Mouse (Mus musculus) MEL (cell line): ENCODE results near the gene Klf12. TPM values are rescaled to one million over a fixed set of nuclear protein-coding genes. Genes with fewer than 3 reads are reported as not detected.

ENCODE experiments used
- DNase-seq: peaks from one replicate; pipeline ENCODE4 v3.0.0; 2011; ENCODE audit warnings: low read depth, low spot score
- H3K27ac ChIP-seq: 2 replicates; pipeline ENCODE4 v1.5.1; 2012; ENCODE audit warnings: low read depth, mild to moderate bottlenecking, control low read depth, low read length, moderate library complexity; ENCODE audit not compliant: control insufficient read depth
- H3K27me3 ChIP-seq, 2 experiments: fragments of 150-350 bp in 1 of 2; sonication (generic) in 1 of 2; 2 replicates each; pipeline ENCODE4 v1.6.1; 2012; ENCODE audit warnings: low read length in 2 of 2, mild to moderate bottlenecking in 2 of 2, improper control_type of control experiment in 1 of 2, moderate library complexity in 1 of 2; ENCODE audit not compliant: insufficient read depth in 2 of 2, control insufficient read depth in 1 of 2
- H3K36me3 ChIP-seq, 2 experiments: 2 replicates each; pipeline ENCODE4 v1.6.1; 2012 to 2014; ENCODE audit warnings: low read length in 2 of 2, improper control_type of control experiment in 1 of 2, inconsistent platforms in 1 of 2, mild to moderate bottlenecking in 1 of 2; ENCODE audit not compliant: insufficient read depth in 2 of 2, control insufficient read depth in 1 of 2
- H3K4me1 ChIP-seq, 2 experiments: fragments of 150-350 bp in 1 of 2; sonication (generic) in 1 of 2; 2 replicates each; pipeline ENCODE4 v1.6.1; 2012; ENCODE audit warnings: low read length in 2 of 2, improper control_type of control experiment in 1 of 2, mild to moderate bottlenecking in 1 of 2; ENCODE audit not compliant: insufficient read depth in 2 of 2, control insufficient read depth in 1 of 2
- H3K4me3 ChIP-seq, 2 experiments: fragments of 150-350 bp in 1 of 2; sonication (generic) in 1 of 2; 2 replicates each; pipeline ENCODE4 v1.5.1; 2012; ENCODE audit warnings: low read depth in 2 of 2, low read length in 2 of 2, mild to moderate bottlenecking in 2 of 2, moderate library complexity in 2 of 2, control low read depth in 1 of 2, improper control_type of control experiment in 1 of 2; ENCODE audit not compliant: control insufficient read depth in 1 of 2, insufficient read depth in 1 of 2
- H3K79me2 ChIP-seq: 2 replicates; pipeline ENCODE4 v1.6.1; 2012; ENCODE audit warnings: mild to moderate bottlenecking, low read length, moderate library complexity; ENCODE audit not compliant: control insufficient read depth, poor library complexity, insufficient read depth
- H3K9ac ChIP-seq: 2 replicates; pipeline ENCODE4 v1.6.1; 2012; ENCODE audit warnings: low read depth, mild to moderate bottlenecking, control low read depth, low read length, moderate library complexity; ENCODE audit not compliant: control insufficient read depth, poor library complexity, severe bottlenecking
- H3K9me3 ChIP-seq: fragments of 150-350 bp; sonication (generic); replicated peaks from 2 replicates; pipeline ENCODE4 v1.6.1; 2012; ENCODE audit warnings: mild to moderate bottlenecking, low read length, improper control_type of control experiment, moderate library complexity; ENCODE audit not compliant: insufficient read depth
- CHD1 ChIP-seq: IDR thresholded peaks from 2 replicates; pipeline ENCODE4 v1.6.1; 2012; ENCODE audit warnings: low read depth, mild to moderate bottlenecking, inconsistent platforms, low read length, improper control_type of control experiment
- CTCF ChIP-seq, 3 experiments: IDR thresholded peaks in 2 of 3; conservative IDR thresholded peaks in 1 of 3; 2 replicates each; pipeline ENCODE4 v1.5.1; 2011 to 2012; ENCODE audit warnings: low read length in 3 of 3, low read depth in 2 of 3, mild to moderate bottlenecking in 2 of 3, improper control_type of control experiment in 1 of 3, inconsistent platforms in 1 of 3, mixed read lengths in 1 of 3, moderate library complexity in 1 of 3; ENCODE audit not compliant: control insufficient read depth in 1 of 3, insufficient read depth in 1 of 3, poor library complexity in 1 of 3, severe bottlenecking in 1 of 3
- ELF1 ChIP-seq: IDR thresholded peaks from 2 replicates; pipeline ENCODE4 v1.6.1; 2014; ENCODE audit warnings: low read depth, mild to moderate bottlenecking, inconsistent platforms, low read length, improper control_type of control experiment, moderate library complexity
- GATA1 ChIP-seq: IDR thresholded peaks from 2 replicates; pipeline ENCODE4 v1.6.1; 2011; ENCODE audit warnings: low read depth, low read length, improper control_type of control experiment
- MAFK ChIP-seq: IDR thresholded peaks from 2 replicates; pipeline ENCODE4 v1.6.1; 2011; ENCODE audit warnings: low read depth, mild to moderate bottlenecking, low read length, improper control_type of control experiment, borderline replicate concordance
- MAX ChIP-seq: IDR thresholded peaks from 2 replicates; pipeline ENCODE4 v1.6.1; 2011; ENCODE audit warnings: low read length, improper control_type of control experiment
- MAZ ChIP-seq: IDR thresholded peaks from 2 replicates; pipeline ENCODE4 v1.6.1; 2012; ENCODE audit warnings: low read depth, mild to moderate bottlenecking, inconsistent platforms, low read length, improper control_type of control experiment
- MYB ChIP-seq: IDR thresholded peaks from 2 replicates; pipeline ENCODE4 v1.6.1; 2011; ENCODE audit warnings: mild to moderate bottlenecking, low read depth, low read length, improper control_type of control experiment
- MYC ChIP-seq: IDR thresholded peaks from 2 replicates; pipeline ENCODE4 v1.6.1; 2011; ENCODE audit warnings: low read depth, mild to moderate bottlenecking, low read length, improper control_type of control experiment, moderate library complexity
- NELFE ChIP-seq: IDR thresholded peaks from 2 replicates; pipeline ENCODE4 v1.6.1; 2011; ENCODE audit warnings: low read depth, low read length, improper control_type of control experiment
- POLR2A ChIP-seq, 2 experiments: IDR thresholded peaks; 2 replicates each; pipeline ENCODE4 v1.6.1; 2011 to 2012; ENCODE audit warnings: low read length in 2 of 2, mild to moderate bottlenecking in 2 of 2, control low read depth in 1 of 2, improper control_type of control experiment in 1 of 2, low read depth in 1 of 2, moderate library complexity in 1 of 2; ENCODE audit not compliant: control insufficient read depth in 1 of 2, insufficient read depth in 1 of 2, poor library complexity in 1 of 2
- POLR2AphosphoS2 ChIP-seq: IDR thresholded peaks from 2 replicates; pipeline ENCODE4 v1.6.1; 2011; ENCODE audit warnings: low read length, improper control_type of control experiment
- POLR2AphosphoS5 ChIP-seq: IDR thresholded peaks from 2 replicates; pipeline ENCODE4 v1.6.1; 2012; ENCODE audit warnings: low read depth, borderline replicate concordance, mild to moderate bottlenecking, inconsistent platforms, low read length, moderate library complexity, mixed read lengths
- RAD21 ChIP-seq: IDR thresholded peaks from 2 replicates; pipeline ENCODE4 v1.6.1; 2011; ENCODE audit warnings: mild to moderate bottlenecking, low read depth, low read length, improper control_type of control experiment
- SIN3A ChIP-seq: IDR thresholded peaks from 2 replicates; pipeline ENCODE4 v1.6.1; 2012; ENCODE audit warnings: low read length, improper control_type of control experiment, inconsistent platforms
- SMC3 ChIP-seq: IDR thresholded peaks from 2 replicates; pipeline ENCODE4 v1.6.1; 2011; ENCODE audit warnings: low read depth, low read length, improper control_type of control experiment
- TAL1 ChIP-seq: IDR thresholded peaks from 2 replicates; pipeline ENCODE4 v1.6.1; 2012; ENCODE audit warnings: mild to moderate bottlenecking, inconsistent platforms, low read length, moderate library complexity, mixed read lengths
- TBP ChIP-seq: IDR thresholded peaks from 2 replicates; pipeline ENCODE4 v1.8.0; 2011; ENCODE audit warnings: low read depth, low read length, improper control_type of control experiment
- TCF12 ChIP-seq: IDR thresholded peaks from 2 replicates; pipeline ENCODE4 v1.6.1; 2014; ENCODE audit warnings: low read depth, mild to moderate bottlenecking, inconsistent platforms, low read length, improper control_type of control experiment, moderate library complexity
- USF1 ChIP-seq: IDR thresholded peaks from 2 replicates; pipeline ENCODE4 v1.6.1; 2014; ENCODE audit warnings: low read depth, mild to moderate bottlenecking, inconsistent platforms, low read length, improper control_type of control experiment, moderate library complexity
- ZMIZ1 ChIP-seq: IDR thresholded peaks from 2 replicates; pipeline ENCODE4 v1.6.1; 2012; ENCODE audit warnings: low read depth, mild to moderate bottlenecking, inconsistent platforms, low read length, improper control_type of control experiment, moderate library complexity
- ZNF384 ChIP-seq: IDR thresholded peaks from 2 replicates; pipeline ENCODE4 v1.6.1; 2012; ENCODE audit warnings: low read depth, mild to moderate bottlenecking, inconsistent platforms, low read length, improper control_type of control experiment
- polyA plus RNA-seq, 2 experiments: library from polyadenylated mRNA; stranded (reverse) in 1 of 2; unstranded in 1 of 2; fragments of >175 nt in 1 of 2; fragments of >200 nt in 1 of 2; gene quantifications; 2 replicates each; pipeline versions ENCODE4 v1.2.1 to v1.2.4; 2012; ENCODE audit warnings: low replicate concordance in 2 of 2, low read depth in 1 of 2; ENCODE audit not compliant: insufficient read length in 2 of 2, insufficient read depth in 1 of 2, missing spikeins in 1 of 2
- total RNA-seq: library from RNA; depleted of rRNA; stranded (reverse); fragments of 300-350 nt; gene quantifications from 2 replicates; pipeline ENCODE4 v1.2.3, GENCODE M21; 2012

The Klf12 gene
- total and polyA plus RNA-seq, 3 experiments = 0.42 to 1.2 TPM; not detected in 1

DNA sequence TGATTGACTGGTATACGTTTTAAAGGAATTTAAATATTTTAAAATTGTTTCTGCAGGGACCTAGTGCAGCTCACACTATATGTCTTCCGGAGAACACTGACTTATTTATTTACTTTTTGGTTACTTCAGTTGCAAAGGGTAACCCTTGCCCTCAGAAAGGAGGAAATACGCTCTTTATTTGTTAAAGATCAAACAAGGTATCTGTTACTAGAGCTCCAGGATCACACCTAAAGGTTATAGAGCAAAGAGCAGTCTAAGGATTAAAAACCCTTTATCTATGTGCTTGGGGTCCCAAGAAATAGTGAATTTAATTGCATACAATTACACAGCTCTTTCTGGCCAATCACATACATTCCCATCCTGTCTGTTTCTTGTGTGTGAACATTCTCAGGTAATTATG is 188.7 kb downstream of the Klf12 start:
- DNase-seq = no peak
- no peak overlapping the region for H3K9ac ChIP-seq
- H3K27me3 ChIP-seq = no peaks in the 10 kb centered on the region
- H3K36me3 ChIP-seq = no peaks in the 10 kb centered on the region
- H3K4me3 ChIP-seq = no peak overlapping the region
- TF ChIP-seq MAFK (no peak), CHD1 (no peak), SIN3A (no peak), MYC (no peak), TBP (no peak), SMC3 (no peak), POLR2A (IDR thresholded peaks at IDR 0.05; ENCODE audit: control insufficient read depth in 1 of 2, insufficient read depth in 1 of 2, low read depth in 1 of 2, low read length in 2 of 2, poor library complexity in 1 of 2) (no peak), MAZ (no peak), GATA1 (no peak), MYB (no peak), TAL1 (no peak), POLR2AphosphoS2 (no peak), NELFE (no peak), ZMIZ1 (no peak), POLR2AphosphoS5 (no peak), ELF1 (no peak), TCF12 (no peak), USF1 (no peak), RAD21 (no peak), MAX (no peak)
- no peaks in the 10 kb centered on the region for H3K4me1 ChIP-seq
- H3K79me2 ChIP-seq = no peaks in the 10 kb centered on the region
- H3K9me3 ChIP-seq = no peaks in the 10 kb centered on the region
- no peak overlapping the region for H3K27ac ChIP-seq

DNA sequence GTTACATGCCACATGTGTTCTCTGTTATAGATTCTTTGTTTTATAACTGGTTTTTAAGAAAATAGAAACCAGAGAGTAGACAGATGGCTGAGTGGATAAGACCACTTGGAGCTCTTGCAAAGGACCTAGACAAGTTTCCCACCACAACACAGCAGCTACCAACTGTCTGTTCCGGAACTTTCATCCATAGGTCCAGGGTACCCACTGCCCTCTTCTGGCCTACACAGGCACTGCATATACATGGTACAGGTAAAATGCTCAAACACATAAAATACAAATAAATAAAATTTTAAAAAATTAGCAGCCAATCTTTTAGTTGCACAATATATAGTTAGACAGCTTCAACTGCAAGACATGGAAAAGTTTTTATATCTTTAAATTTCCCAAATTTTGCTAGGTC is 194.0 kb downstream of the Klf12 start:
- H3K27ac ChIP-seq = no peak overlapping the region
- no peak overlapping the region for H3K9ac ChIP-seq
- no peaks in the 10 kb centered on the region for H3K4me1 ChIP-seq
- H3K36me3 ChIP-seq = no peaks in the 10 kb centered on the region
- no peaks in the 10 kb centered on the region for H3K27me3 ChIP-seq
- DNase-seq = peak; percentile 4
- no peaks in the 10 kb centered on the region for H3K9me3 ChIP-seq
- H3K4me3 ChIP-seq = no peak overlapping the region
- H3K79me2 ChIP-seq = no peaks in the 10 kb centered on the region
- TF ChIP-seq SMC3 = peak; percentile 35
- peak; percentile 10 to 29 (median 13); a peak in 2 of 6 replicates for TF ChIP-seq CTCF (IDR thresholded peaks at IDR 0.05 in 2 of 3, conservative IDR thresholded peaks at IDR 0.05 in 1 of 3; ENCODE audit: control insufficient read depth in 1 of 3, insufficient read depth in 1 of 3, low read depth in 2 of 3, low read length in 3 of 3, poor library complexity in 1 of 3, severe bottlenecking in 1 of 3)
- peak; percentile 9 for TF ChIP-seq RAD21
- TF ChIP-seq ZNF384 = no peak
